Mouse (Mus musculus) liver, embryonic 11.5 days (tissue): ENCODE results near the gene Olfr5. TPM values are rescaled to one million over a fixed set of nuclear protein-coding genes. Genes with fewer than 3 reads are reported as not detected.

Experiments
- ATAC-seq: fragments of 200-750 bp; cut with Nextera tagmentation; replicated peaks from 2 replicates; pipeline ENCODE4 v1.8.0; 2017; ENCODE audit warnings: moderate number of reproducible peaks, mild to moderate bottlenecking, moderate TSS enrichment, moderate library complexity; ENCODE audit not compliant: low FRiP score
- DNase-seq: peaks from one replicate; pipeline ENCODE4 v3.0.0-alpha.2; 2017; ENCODE audit warnings: low spot score
- H3K27ac ChIP-seq: fragments of 300-500 bp; sonication (generic); 2 replicates; pipeline ENCODE4 v1.5.1; 2014; ENCODE audit warnings: mild to moderate bottlenecking, low read depth, low read length, control low read depth
- H3K27me3 ChIP-seq: fragments of 300-500 bp; sonication (generic); replicated peaks from 2 replicates; pipeline ENCODE4 v1.6.1; 2014; ENCODE audit warnings: low read length, mixed read lengths; ENCODE audit not compliant: control insufficient read depth, insufficient read depth
- H3K36me3 ChIP-seq: fragments of 300-500 bp; sonication (generic); 2 replicates; pipeline ENCODE4 v1.6.1; 2014; ENCODE audit warnings: mild to moderate bottlenecking, low read length, moderate library complexity, mixed read lengths; ENCODE audit not compliant: control insufficient read depth, insufficient read depth
- H3K4me1 ChIP-seq: fragments of 300-500 bp; sonication (generic); replicated peaks from 2 replicates; pipeline ENCODE4 v1.6.1; 2014; ENCODE audit warnings: low read length, mixed read lengths; ENCODE audit not compliant: control insufficient read depth, insufficient read depth
- H3K4me2 ChIP-seq: fragments of 300-500 bp; sonication (generic); 2 replicates; pipeline ENCODE4 v1.6.1; 2014; ENCODE audit warnings: mild to moderate bottlenecking, control low read depth, moderate library complexity
- H3K4me3 ChIP-seq: fragments of 300-500 bp; sonication (generic); 2 replicates; pipeline ENCODE4 v1.5.1; 2014; ENCODE audit warnings: low read depth, low read length, control low read depth
- H3K9ac ChIP-seq: fragments of 300-500 bp; sonication (generic); 2 replicates; pipeline ENCODE4 v1.6.1; 2014; ENCODE audit warnings: low read depth, low read length, control low read depth
- H3K9me3 ChIP-seq: fragments of 300-500 bp; sonication (generic); 2 replicates; pipeline ENCODE4 v1.6.1; 2016; ENCODE audit warnings: low read length, inconsistent platforms, mixed read lengths; ENCODE audit not compliant: control insufficient read depth
- WGBS: fragments of 180-500 bp; shearing (Covaris S2); extraction: QIAGEN DNeasy Blood & Tissue Kit; methylation state at CpG from one replicate; pipeline ENCODE4 v1.1.7; 2014; 5-methylcytosine and 5-hydroxymethylcytosine counted together
- polyA plus RNA-seq: library from polyadenylated mRNA; unstranded; fragments of >200 nt; fragmentation: Nextera tagmentation; extraction: Ambion mirVana; gene quantifications from 2 replicates; pipeline ENCODE4 v1.2.1, GENCODE M21; 2014

The Olfr5 gene
- polyA plus RNA-seq, 1 experiment from 2014 or later, result not detected

DNA sequence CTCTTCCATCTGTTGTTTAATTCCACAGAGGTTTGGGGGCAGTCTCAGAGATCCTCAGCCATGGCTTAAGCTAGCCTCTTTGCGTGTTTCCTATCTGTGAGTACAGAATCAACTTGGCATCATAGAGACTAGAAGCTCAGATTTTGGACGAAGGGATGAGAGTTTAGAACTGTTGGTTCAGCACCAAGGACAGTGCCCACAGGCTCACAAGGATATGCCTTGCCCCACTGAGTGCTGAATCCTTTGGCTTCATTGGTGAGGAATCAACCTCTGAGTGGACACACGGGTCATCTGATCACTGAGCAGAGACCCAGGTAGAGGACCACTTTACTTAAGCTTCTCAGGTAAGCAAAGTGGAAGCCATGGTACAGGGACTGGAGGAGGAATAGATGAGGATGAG, 30.3 kb downstream of the Olfr5 start:
- Histone ChIP-seq H3K4me3 (no peak overlapping the region), H3K4me2 (no peak overlapping the region), H3K9ac (no peak overlapping the region), H3K27me3 (no peaks in the 10 kb centered on the region), H3K27ac (no peak overlapping the region), H3K4me1 (no peaks in the 10 kb centered on the region), H3K9me3 (no peaks in the 10 kb centered on the region; the same call in none of the 2 replicates), H3K36me3 (no peaks in the 10 kb centered on the region)
- no peak for ATAC-seq
- no peak for DNase-seq
- WGBS, result 51% methylated on average over 3 of the region's 3 CpGs

DNA sequence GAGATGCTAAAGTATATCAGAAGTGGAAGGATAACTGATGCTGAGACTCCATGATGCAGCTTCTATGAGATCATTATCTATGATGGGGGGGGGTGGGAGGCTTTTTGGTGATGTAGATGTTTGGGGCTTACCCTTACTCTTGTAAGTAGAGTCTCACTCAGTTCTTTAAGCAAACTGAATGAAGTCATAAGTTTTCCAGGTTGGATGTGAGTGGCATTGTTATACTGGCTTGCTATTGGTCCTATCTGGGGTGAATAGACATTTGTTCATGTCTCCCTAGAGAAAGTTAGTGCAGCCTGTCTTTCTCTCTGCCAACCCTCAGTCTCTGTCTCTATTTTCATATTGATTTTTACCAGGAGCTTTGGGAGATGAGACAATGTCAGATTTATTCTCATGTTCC, 30.9 kb downstream of the Olfr5 start, which contains the start of gene Olfr1336:
Gene Olfr1336 (plus strand): TSS at position 301 of the 400 bp plus-strand sequence.
- ATAC-seq, result no peak

DNA sequence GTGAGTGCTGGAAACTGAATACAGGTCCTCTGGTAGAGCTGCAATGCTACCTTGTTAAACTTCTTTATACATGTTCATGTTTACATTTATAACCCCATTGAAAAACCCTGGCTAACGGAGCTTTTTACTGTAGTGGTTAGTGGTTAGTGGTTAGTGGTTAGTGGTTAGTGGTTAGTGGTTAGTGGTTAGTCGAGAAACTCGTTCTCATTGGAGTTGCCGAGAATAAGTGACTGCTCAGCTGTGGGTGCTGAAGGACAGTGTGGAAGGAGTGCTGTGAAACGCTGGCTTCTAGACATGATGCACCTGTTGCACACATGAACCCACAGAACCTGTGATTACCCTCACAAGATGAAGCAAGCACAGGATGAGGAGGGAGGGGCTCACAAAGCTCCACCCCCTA, 39.0 kb downstream of the Olfr5 start:
- ATAC-seq (no peak), DNase-seq (no peak)
- 49% methylated on average over 5 of the region's 5 CpGs for WGBS
- no peaks in the 10 kb centered on the region for H3K27me3 ChIP-seq
- no peaks in the 10 kb centered on the region for H3K36me3 ChIP-seq
- peaks cover 2% of the 10 kb centered on the region; the same call in 1 of the 2 replicates for H3K9me3 ChIP-seq
- no peaks in the 10 kb centered on the region for H3K4me1 ChIP-seq
- H3K27ac ChIP-seq, result no peak overlapping the region
- H3K4me3 ChIP-seq, result no peak overlapping the region
- H3K4me2 ChIP-seq, result no peak overlapping the region
- no peak overlapping the region for H3K9ac ChIP-seq

More for the DNA sequence above, 30.9 kb downstream of the Olfr5 start, which contains the start of gene Olfr1336:
- Histone ChIP-seq H3K9ac (no peak within 1 kb of the TSS), H3K9me3 (no peaks in the 10 kb centered on the region; the same call in none of the 2 replicates), H3K4me2 (no peak within 1 kb of the TSS), H3K27ac (no peak within 1 kb of the TSS), H3K4me3 (no peak within 1 kb of the TSS), H3K27me3 (no peaks in the 10 kb centered on the region), H3K36me3 (no peaks in the 10 kb centered on the region), H3K4me1 (no peaks in the 10 kb centered on the region)
- DNase-seq, result no peak

DNA sequence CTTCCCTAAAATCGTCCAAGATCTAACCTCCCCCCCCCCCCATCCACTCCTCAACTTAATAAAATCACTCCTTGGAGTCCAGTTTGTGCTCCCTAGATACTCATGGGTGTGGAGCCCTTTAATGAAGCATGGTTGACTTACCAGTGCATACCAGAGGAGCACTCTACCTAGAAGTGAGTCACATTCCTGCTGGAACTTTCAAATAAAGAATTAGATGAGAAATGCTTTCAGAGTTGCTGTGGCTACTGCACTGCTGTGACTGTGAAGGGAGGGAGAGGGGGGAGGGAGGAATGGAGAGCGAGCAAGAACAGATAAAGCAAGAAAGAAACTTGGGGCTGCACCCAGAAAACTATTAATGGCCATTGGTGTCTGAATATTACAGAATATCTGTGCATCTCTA, 45.6 kb downstream of the Olfr5 start:
- no peak overlapping the region for H3K27ac ChIP-seq
- no peak overlapping the region for H3K4me2 ChIP-seq
- H3K4me1 ChIP-seq, result no peaks in the 10 kb centered on the region
- 60% methylated on average over 2 of the region's 2 CpGs for WGBS
- no peaks in the 10 kb centered on the region for H3K27me3 ChIP-seq
- H3K4me3 ChIP-seq, result no peak overlapping the region
- ATAC-seq (no peak), DNase-seq (no peak)
- H3K36me3 ChIP-seq, result no peaks in the 10 kb centered on the region
- peaks cover 2% of the 10 kb centered on the region; the same call in 1 of the 2 replicates for H3K9me3 ChIP-seq
- H3K9ac ChIP-seq, result no peak overlapping the region

DNA sequence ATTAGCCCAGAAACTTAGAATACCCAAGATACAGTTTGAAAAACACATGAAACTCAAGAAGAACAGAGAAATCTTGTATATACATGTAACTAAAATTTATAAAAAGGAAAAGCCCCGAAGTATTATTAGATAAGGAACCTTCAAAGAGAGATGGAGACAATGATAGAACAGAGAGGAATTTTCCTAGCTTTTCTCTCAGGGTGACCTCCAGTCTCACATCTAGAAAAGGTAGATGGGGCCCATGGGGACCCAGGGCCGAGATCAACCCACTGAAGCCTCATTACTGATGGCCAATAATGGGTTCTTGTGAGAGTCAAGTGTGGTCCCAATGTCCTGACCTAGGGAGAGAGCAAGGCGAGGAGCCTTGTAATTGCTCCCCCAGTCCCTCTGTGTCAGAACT, 48.4 kb downstream of the Olfr5 start, which contains the start of gene Olfr1344:
Gene Olfr1344 (plus strand): TSS at position 301 of the 400 bp plus-strand sequence.
- no peak for DNase-seq
- Histone ChIP-seq H3K27ac (no peak within 1 kb of the TSS), H3K4me1 (no peaks in the 10 kb centered on the region), H3K9ac (no peak within 1 kb of the TSS), H3K27me3 (no peaks in the 10 kb centered on the region), H3K9me3 (no peaks in the 10 kb centered on the region), H3K36me3 (no peaks in the 10 kb centered on the region), H3K4me2 (no peak within 1 kb of the TSS), H3K4me3 (no peak within 1 kb of the TSS)
- 69% methylated on average over 3 of the region's 3 CpGs for WGBS
- ATAC-seq, result no peak

- Histone ChIP-seq H3K36me3 (no peaks in the 10 kb centered on the region), H3K9ac (no peak overlapping the region), H3K9me3 (peaks cover 5% of the 10 kb centered on the region; the same call in 1 of the 2 replicates), H3K27me3 (no peaks in the 10 kb centered on the region), H3K27ac (no peak overlapping the region), H3K4me2 (no peak overlapping the region), H3K4me1 (no peaks in the 10 kb centered on the region), H3K4me3 (no peak overlapping the region)
- ATAC-seq, result no peak
- DNase-seq, result no peak
- WGBS, result 27% methylated on average over 2 of the region's 2 CpGs
Measured at GRCm38 (mm10) chr7:6430342-6430741, 56.4 kb downstream of the Olfr5 start.

DNA sequence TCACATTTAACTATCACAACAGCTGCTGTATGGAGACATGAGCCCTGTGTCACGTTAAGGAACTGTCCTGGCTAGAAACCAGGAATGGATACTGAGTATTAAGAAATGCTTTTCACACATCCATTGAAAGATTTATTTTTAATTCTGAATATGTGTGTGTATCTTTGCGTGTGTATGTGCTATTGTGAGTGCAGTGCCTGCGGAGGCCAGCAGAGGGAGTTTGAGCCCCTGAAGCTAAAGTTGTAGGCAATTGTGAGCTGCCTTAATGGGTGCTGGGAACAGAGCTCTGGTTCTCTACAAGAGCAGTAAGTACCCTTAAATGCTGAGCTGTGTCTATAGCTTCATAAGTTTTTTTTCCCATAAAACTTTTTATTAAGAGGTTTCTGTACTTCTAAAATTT, 57.4 kb downstream of the Olfr5 start:
- Histone ChIP-seq H3K4me2 (no peak overlapping the region), H3K4me1 (no peaks in the 10 kb centered on the region), H3K36me3 (no peaks in the 10 kb centered on the region), H3K27me3 (no peaks in the 10 kb centered on the region), H3K9ac (no peak overlapping the region), H3K9me3 (peaks cover 5% of the 10 kb centered on the region; the same call in 1 of the 2 replicates), H3K4me3 (no peak overlapping the region), H3K27ac (no peak overlapping the region)
- 86% methylated on average over 3 of the region's 3 CpGs for WGBS
- DNase-seq (no peak), ATAC-seq (no peak)

Other genes starting within 250 kb of the Olfr5 start
- gene Epp13, start 234.2 kb downstream of the Olfr5 start, polyA plus RNA-seq, result not detected in 2 replicates
- gene Zfp667, start 200.4 kb downstream of the Olfr5 start, polyA plus RNA-seq, result 9.9 and 10.3 TPM in 2 replicates
- 3.8 and 4.6 TPM in 2 replicates for gene Zfp583, start 155.7 kb downstream of the Olfr5 start, polyA plus RNA-seq
- 1.3 and 1.5 TPM in 2 replicates for gene Gm3854, start 143.2 kb downstream of the Olfr5 start, polyA plus RNA-seq
- 1.3 and 2.1 TPM in 2 replicates for gene Zfp78, start 123.7 kb downstream of the Olfr5 start, polyA plus RNA-seq
- 4.7 and 5.8 TPM in 2 replicates for gene Zfp28, start 103.6 kb downstream of the Olfr5 start, polyA plus RNA-seq
- 0.27 TPM in 1 of 2 replicates, not detected in the other for gene Smim17, start 88.2 kb downstream of the Olfr5 start, polyA plus RNA-seq
- not detected in 2 replicates for gene Gm20715, start 76.7 kb downstream of the Olfr5 start, polyA plus RNA-seq
- 0.08 TPM in 1 of 2 replicates, not detected in the other for gene Olfr1344, start 48.3 kb downstream of the Olfr5 start, polyA plus RNA-seq
- not detected in 2 replicates for gene Olfr1336, start 30.8 kb downstream of the Olfr5 start, polyA plus RNA-seq
- not detected in 2 replicates for gene Olfr1346, start 19.8 kb downstream of the Olfr5 start, polyA plus RNA-seq
- gene Olfr1347, start 12.8 kb upstream of the Olfr5 start, polyA plus RNA-seq, result not detected in 2 replicates
- gene Olfr1348, start 21.8 kb upstream of the Olfr5 start, polyA plus RNA-seq, result not detected in 2 replicates
- gene Olfr1349, start 36.0 kb upstream of the Olfr5 start, polyA plus RNA-seq, result not detected in 2 replicates
- not detected in 2 replicates for gene Olfr1350, start 77.9 kb upstream of the Olfr5 start, polyA plus RNA-seq
- 6.8 and 8.3 TPM in 2 replicates for gene Zim1, start 209.5 kb upstream of the Olfr5 start, polyA plus RNA-seq
- gene Peg3, start 243.5 kb upstream of the Olfr5 start, polyA plus RNA-seq, result 181 and 193 TPM in 2 replicates
- gene Usp29, start 243.6 kb upstream of the Olfr5 start, polyA plus RNA-seq, result 9.9 and 10.4 TPM in 2 replicates